Mouse (Mus musculus): ENCODE data around the gene 2310061I04Rik. TPM values are rescaled to one million over a fixed set of nuclear protein-coding genes. Genes with fewer than 3 reads are reported as not detected.

The 2310061I04Rik gene
- polyA plus RNA-seq, 1 experiment from 2014 or later = 20.5 TPM

GRCm38 (mm10) chr17:35917463-35918251 lies 20.4 kb upstream of the 2310061I04Rik start:
- TF ChIP-seq CTCF (IDR thresholded peaks at IDR 0.05; ENCODE audit: low read depth) (no peak), EP300 (optimal IDR thresholded peaks at IDR 0.05) (no peak)
- Histone ChIP-seq H3K36me3 (ENCODE audit: control insufficient read depth, insufficient read depth, low read length) (no peaks in the 10 kb centered on the region), H3K4me3 (ENCODE audit: low read depth, low read length) (peak overlapping the region; percentile 75), H3K9me3 (ENCODE audit: control insufficient read depth, low read length) (no peaks in the 10 kb centered on the region), H3K9ac (ENCODE audit: low read length) (peak overlapping the region; percentile 80), H3K4me1 (replicated peaks; ENCODE audit: control insufficient read depth, insufficient read depth) (peaks cover 4% of the 10 kb centered on the region), H3K27me3 (ENCODE audit: control insufficient read depth, insufficient read depth, low read length) (no peaks in the 10 kb centered on the region), H3K4me2 (replicated peaks; ENCODE audit: low read depth) (peak overlapping the region; percentile 67), H3K27ac (replicated peaks) (peak overlapping the region; percentile 95)
- peak; percentile 66 for DNase-seq (ENCODE audit: low spot score)
- peak; percentile 2; the same call in 1 of the 2 replicates for ATAC-seq (ENCODE audit: low FRiP score, low TSS enrichment)
- WGBS = 0% methylated on average over 13 of the region's 13 CpGs

- H3K36me3 ChIP-seq (ENCODE audit: control insufficient read depth, insufficient read depth, low read length) = no peaks in the 10 kb centered on the region
- peak overlapping the region; percentile 67 for H3K4me2 ChIP-seq (replicated peaks; ENCODE audit: low read depth)
- DNase-seq (ENCODE audit: low spot score) = peak; percentile 50
- no peaks in the 10 kb centered on the region for H3K27me3 ChIP-seq (ENCODE audit: control insufficient read depth, insufficient read depth, low read length)
- peak overlapping the region; percentile 95 for H3K27ac ChIP-seq (replicated peaks)
- WGBS = 0% methylated on average over 8 of the region's 8 CpGs
- H3K4me3 ChIP-seq (ENCODE audit: low read depth, low read length) = peak overlapping the region; percentile 75
- peak overlapping the region; percentile 80 for H3K9ac ChIP-seq (ENCODE audit: low read length)
- TF ChIP-seq EP300 (optimal IDR thresholded peaks at IDR 0.05) = no peak
- H3K4me1 ChIP-seq (replicated peaks; ENCODE audit: control insufficient read depth, insufficient read depth) = peaks cover 4% of the 10 kb centered on the region
- ATAC-seq (ENCODE audit: low FRiP score, low TSS enrichment) = no peak
- H3K9me3 ChIP-seq (ENCODE audit: control insufficient read depth, low read length) = no peaks in the 10 kb centered on the region
Measured at GRCm38 (mm10) chr17:35917143-35917462, 19.9 kb upstream of the 2310061I04Rik start.

GRCm38 (mm10) chr17:35916297-35917142 lies 19.3 kb upstream of the 2310061I04Rik start, which contains the start of the genes Mrps18b and Ppp1r10:
TSS of gene Mrps18b (minus strand) at chr17:35916389.
TSS of gene Ppp1r10 (plus strand) at chr17:35916434.
- Histone ChIP-seq H3K27ac (replicated peaks) (peak within 1 kb of the TSS; percentile 95), H3K4me2 (replicated peaks; ENCODE audit: low read depth) (peak within 1 kb of the TSS; percentile 70), H3K4me3 (ENCODE audit: low read depth, low read length) (peak within 1 kb of the TSS; percentile 75), H3K9me3 (ENCODE audit: control insufficient read depth, low read length) (no peaks in the 10 kb centered on the region), H3K9ac (ENCODE audit: low read length) (peak within 1 kb of the TSS; percentile 80), H3K4me1 (replicated peaks; ENCODE audit: control insufficient read depth, insufficient read depth) (peaks cover 4% of the 10 kb centered on the region), H3K36me3 (ENCODE audit: control insufficient read depth, insufficient read depth, low read length) (no peaks in the 10 kb centered on the region), H3K27me3 (ENCODE audit: control insufficient read depth, insufficient read depth, low read length) (no peaks in the 10 kb centered on the region)
- peak; percentile 99 for DNase-seq (ENCODE audit: low spot score)
- WGBS = under 1% methylated on average over 83 of the region's 83 CpGs
- peak; percentile 90 for TF ChIP-seq EP300 (optimal IDR thresholded peaks at IDR 0.05)
- peak; percentile 81 for TF ChIP-seq CTCF (IDR thresholded peaks at IDR 0.05; ENCODE audit: low read depth)
- peak; percentile 94 for ATAC-seq (ENCODE audit: low FRiP score, low TSS enrichment)

- 1% methylated on average over 28 of the region's 28 CpGs for WGBS
Measured at GRCm38 (mm10) chr17:35915538-35916296, 18.5 kb upstream of the 2310061I04Rik start.

GRCm38 (mm10) chr17:35914975-35915374 lies 17.7 kb upstream of the 2310061I04Rik start:
- H3K9me3 ChIP-seq (ENCODE audit: control insufficient read depth, low read length) = no peaks in the 10 kb centered on the region
- H3K27me3 ChIP-seq (ENCODE audit: control insufficient read depth, insufficient read depth, low read length) = no peaks in the 10 kb centered on the region
- H3K9ac ChIP-seq (ENCODE audit: low read length) = no peak overlapping the region
- 0 out of 2 replicates have a peak, but pooled peaks cover 2% of the 10 kb centered on the region for H3K36me3 ChIP-seq (ENCODE audit: control insufficient read depth, insufficient read depth, low read length)
- TF ChIP-seq CTCF (IDR thresholded peaks at IDR 0.05; ENCODE audit: low read depth) = peak; percentile 36; the same call in 1 of the 2 replicates
- no peak for TF ChIP-seq EP300 (optimal IDR thresholded peaks at IDR 0.05)
- peak overlapping the region; percentile 70; the same call in 1 of the 2 replicates for H3K4me2 ChIP-seq (replicated peaks; ENCODE audit: low read depth)
- no peak overlapping the region for H3K27ac ChIP-seq (replicated peaks)
- DNase-seq (ENCODE audit: low spot score) (no peak), ATAC-seq (ENCODE audit: low FRiP score, low TSS enrichment) (no peak)
- H3K4me1 ChIP-seq (replicated peaks; ENCODE audit: control insufficient read depth, insufficient read depth) = peaks cover 3% of the 10 kb centered on the region
- WGBS = 64% methylated on average over 6 of the region's 6 CpGs
- no peak overlapping the region; the same call in 1 of the 2 replicates for H3K4me3 ChIP-seq (ENCODE audit: low read depth, low read length)

More at GRCm38 (mm10) chr17:35915538-35916296, 18.5 kb upstream of the 2310061I04Rik start:
- Histone ChIP-seq H3K36me3 (ENCODE audit: control insufficient read depth, insufficient read depth, low read length) (0 out of 2 replicates have a peak, but pooled peaks cover 2% of the 10 kb centered on the region), H3K27me3 (ENCODE audit: control insufficient read depth, insufficient read depth, low read length) (no peaks in the 10 kb centered on the region), H3K4me2 (replicated peaks; ENCODE audit: low read depth) (peak overlapping the region; percentile 70), H3K9ac (ENCODE audit: low read length) (peak overlapping the region; percentile 71), H3K9me3 (ENCODE audit: control insufficient read depth, low read length) (no peaks in the 10 kb centered on the region), H3K4me3 (ENCODE audit: low read depth, low read length) (peak overlapping the region; percentile 75), H3K27ac (replicated peaks) (peak overlapping the region; percentile 95), H3K4me1 (replicated peaks; ENCODE audit: control insufficient read depth, insufficient read depth) (peaks cover 4% of the 10 kb centered on the region)
- DNase-seq (ENCODE audit: low spot score) (peak; percentile 65), ATAC-seq (ENCODE audit: low FRiP score, low TSS enrichment) (peak; percentile 25; the same call in 1 of the 2 replicates)
- TF ChIP-seq CTCF (IDR thresholded peaks at IDR 0.05; ENCODE audit: low read depth) (no peak), EP300 (optimal IDR thresholded peaks at IDR 0.05) (no peak)
